Mouse (Mus musculus) urinary bladder, postnatal 0 days (tissue): Measurements from ENCODE around the gene Rbp2. TPM values are rescaled to one million over a fixed set of nuclear protein-coding genes. Genes with fewer than 3 reads are reported as not detected.

Source experiments
- polyA plus RNA-seq: library from polyadenylated mRNA; unstranded; fragments of >200 nt; fragmentation: Nextera tagmentation; extraction: Ambion mirVana; gene quantifications from 2 replicates; pipeline ENCODE4 v1.2.1, GENCODE M21; 2015

Gene Rbp2
- polyA plus RNA-seq = 0.25 and 0.79 TPM in 2 replicates

GRCm38 (mm10) chr9:98485815-98486214 is at the start of gene Rbp2:
TSS of gene Rbp2 (plus strand) at chr9:98486115.

Other genes with a start within 250 kb of the Rbp2 start
- 3.7 and 4.8 TPM in 2 replicates for gene Nmnat3, start 198.7 kb upstream of the Rbp2 start, polyA plus RNA-seq
- 78.0 and 80.7 TPM in 2 replicates for gene Rbp1, start 63.2 kb upstream of the Rbp2 start, polyA plus RNA-seq
- gene Copb2, start 77.6 kb downstream of the Rbp2 start, polyA plus RNA-seq = 107 and 123 TPM in 2 replicates
- gene Mrps22, start 115.5 kb downstream of the Rbp2 start, polyA plus RNA-seq = 31.8 and 33.8 TPM in 2 replicates